Mouse (Mus musculus): ENCODE measurements around the gene Nfkbib.
A peak's percentile ranks its signal among the peaks of the same experiment; 100 is the strongest.

DNA sequence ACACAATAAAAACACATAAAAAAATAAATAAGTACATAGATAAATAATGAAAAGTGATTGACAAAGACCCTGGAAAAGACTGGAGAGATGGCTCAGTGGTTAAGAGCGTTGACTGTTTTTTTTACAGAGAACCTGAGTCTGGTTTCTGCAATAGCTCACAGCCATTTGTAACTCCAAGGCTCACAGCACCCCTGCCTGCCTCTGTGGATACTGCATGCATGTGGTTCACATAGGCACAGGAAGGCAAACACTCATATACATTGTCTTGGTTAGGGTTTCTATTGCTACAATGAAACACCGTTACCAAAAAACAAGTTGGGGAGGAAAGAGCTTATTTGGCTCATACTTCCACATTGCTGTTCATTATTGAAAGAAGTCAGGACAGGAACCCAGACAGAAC lies 51.7 kb downstream of the Nfkbib start:
- 0 out of 2 replicates have a peak, but pooled peaks have one; percentile 1 for TF ChIP-seq CTCF (IDR thresholded peaks at IDR 0.05; ENCODE audit: low read depth)
- no peak for TF ChIP-seq EP300 (IDR thresholded peaks at IDR 0.05; ENCODE audit: low read depth)

Data from liver, embryonic 14.5 days (tissue).